In the genomic region with DNA sequence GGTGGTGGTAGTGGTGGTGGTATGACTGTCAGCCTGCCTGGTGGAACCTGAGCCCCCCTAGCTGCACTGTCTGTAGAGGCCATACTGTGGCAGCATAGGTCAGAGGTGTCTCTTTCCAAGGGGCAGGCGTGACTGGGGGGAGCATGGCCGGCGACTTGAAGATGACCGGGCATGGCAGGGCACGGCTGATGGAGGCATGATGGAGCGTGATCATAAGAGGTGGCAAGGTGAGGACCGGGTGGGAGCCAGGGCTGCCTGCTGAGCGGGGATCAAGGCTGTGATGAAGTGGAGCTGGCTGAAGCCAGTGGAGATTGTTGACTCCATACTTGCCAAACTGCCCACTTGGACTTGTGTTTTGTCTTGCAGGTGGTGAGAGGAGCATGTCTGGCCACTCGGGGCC, we compare ENCODE assay signal across 26 mouse cellular contexts.
"Had no signal": no experiment of that assay in that cellular context is flagged by ENCODE, and none has a peak within 500 bp of the region (broad histone marks: within the 10 kb centered on the region; RNA-seq: fewer than 3 reads in every experiment).

No protein-coding gene starts in this region.

- H3K4me3 ChIP-seq: gastrocnemius, adult 2 months; heart, embryonic 10.5 days; heart, embryonic 12.5 days; hindbrain, embryonic 10.5 days; hindbrain, embryonic 12.5 days; kidney, embryonic 15.5 days; layer of hippocampus, adult 2 months; left cerebral cortex, adult 2 months; limb, embryonic 10.5 days; limb, embryonic 12.5 days; liver, embryonic 13.5 days had no signal

- H3K4me2 ChIP-seq: heart, embryonic 12.5 days; hindbrain, embryonic 12.5 days; hindbrain, embryonic 14.5 days; kidney, embryonic 15.5 days; limb, embryonic 12.5 days; liver, embryonic 11.5 days; liver, embryonic 13.5 days had no signal

- H3K9me3 ChIP-seq: heart, embryonic 10.5 days; heart, embryonic 12.5 days; hindbrain, embryonic 10.5 days; hindbrain, embryonic 12.5 days; kidney, embryonic 15.5 days; limb, embryonic 10.5 days; limb, embryonic 12.5 days; liver, embryonic 13.5 days had no signal

- ATAC-seq: hindbrain, embryonic 16.5 days; inflammation-experienced regulatory T-cells, adult 6 months; intestine, embryonic 16.5 days had no signal

- H3K27me3 ChIP-seq: heart, embryonic 12.5 days; hindbrain, embryonic 12.5 days; kidney, embryonic 15.5 days; limb, embryonic 12.5 days; liver, embryonic 13.5 days had no signal

- DNase-seq: gastrocnemius, adult 2 months; gastrocnemius, postnatal 10 days; gastrocnemius, postnatal 25 days; heart, postnatal 10 days; heart, postnatal 4 days; kidney, adult 18-20 months; kidney, adult 9 months; kidney, postnatal 25 days; kidney, postnatal 4 days; liver; liver, embryonic 13.5 days had no signal

- H3K27ac ChIP-seq: gastrocnemius, adult 2 months; heart, embryonic 10.5 days; hindbrain, embryonic 10.5 days; hindbrain, embryonic 12.5 days; hindbrain, embryonic 14.5 days; kidney, embryonic 15.5 days; kidney, postnatal 0 days; layer of hippocampus, adult 2 months; left cerebral cortex, adult 2 months; limb, embryonic 10.5 days; limb, embryonic 12.5 days; liver, embryonic 13.5 days had no signal
